Mouse (Mus musculus): ENCODE measurements around the gene Vgf. TPM values are rescaled to one million over a fixed set of nuclear protein-coding genes. Genes with fewer than 3 reads are reported as not detected.

Vgf gene
- polyA plus RNA-seq, 2 experiments: 0.04 TPM; not detected in 1

DNA sequence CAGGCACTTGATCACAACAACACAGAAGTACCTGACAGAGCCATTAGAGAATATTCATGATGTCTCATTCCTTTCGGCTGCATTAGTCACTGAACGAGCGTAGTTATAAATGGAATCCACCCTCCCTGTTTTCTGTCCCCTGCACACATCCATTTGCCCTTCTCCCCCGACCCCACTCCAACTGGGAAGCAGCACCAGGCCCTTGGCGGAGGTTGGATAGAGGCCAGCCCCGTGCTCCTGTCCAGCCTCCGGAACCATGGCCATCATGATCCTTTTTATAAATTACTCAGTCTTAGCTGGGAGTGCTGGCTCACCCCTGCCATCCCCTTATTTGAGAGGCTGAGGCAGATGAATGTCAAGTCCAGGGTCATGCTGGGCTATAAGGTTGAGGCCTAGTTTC lies 28.1 kb downstream of the Vgf start:
- Histone ChIP-seq H3K27me3 (ENCODE audit: control insufficient read depth, insufficient read depth, low read length) (no peaks in the 10 kb centered on the region; the same call in 1 of the 2 replicates), H3K9ac (replicated peaks) (no peak overlapping the region), H3K9me3 (ENCODE audit: control insufficient read depth, low read length) (no peaks in the 10 kb centered on the region), H3K36me3 (replicated peaks; ENCODE audit: control insufficient read depth, insufficient read depth, low read depth) (no peaks in the 10 kb centered on the region), H3K4me1 (replicated peaks; ENCODE audit: control insufficient read depth in 2 of 2, insufficient read depth in 2 of 2, low read length in 1 of 2) (no peaks in the 10 kb centered on the region), H3K4me3 (ENCODE audit: insufficient read depth in 1 of 2, low read depth in 2 of 2, low read length in 2 of 2) (no peak overlapping the region), H3K27ac (no peak overlapping the region), H3K4me2 (ENCODE audit: low read depth) (no peak overlapping the region)
- WGBS (ENCODE audit: insufficient replicate concordance): 65% methylated on average over 7 of the region's 7 CpGs
- no peak for ATAC-seq (ENCODE audit: insufficient read depth)
- TF ChIP-seq EP300 (IDR thresholded peaks at IDR 0.05; ENCODE audit: low read depth) (no peak), CTCF (IDR thresholded peaks at IDR 0.05; ENCODE audit: low read depth) (no peak)
- no peak for DNase-seq (ENCODE audit: low read depth in 3 of 3, low spot score in 3 of 3)

GRCm38 (mm10) chr5:137054873-137055272 lies 28.7 kb downstream of the Vgf start:
- Histone ChIP-seq H3K27ac (no peak overlapping the region), H3K4me1 (replicated peaks; ENCODE audit: control insufficient read depth in 2 of 2, insufficient read depth in 2 of 2, low read length in 1 of 2) (no peaks in the 10 kb centered on the region), H3K4me2 (ENCODE audit: low read depth) (no peak overlapping the region), H3K4me3 (ENCODE audit: insufficient read depth in 1 of 2, low read depth in 2 of 2, low read length in 2 of 2) (no peak overlapping the region), H3K27me3 (ENCODE audit: control insufficient read depth, insufficient read depth, low read length) (no peaks in the 10 kb centered on the region; the same call in 1 of the 2 replicates), H3K36me3 (replicated peaks; ENCODE audit: control insufficient read depth, insufficient read depth, low read depth) (no peaks in the 10 kb centered on the region), H3K9ac (replicated peaks) (no peak overlapping the region), H3K9me3 (ENCODE audit: control insufficient read depth, low read length) (no peaks in the 10 kb centered on the region)
- ATAC-seq (ENCODE audit: insufficient read depth): no peak
- no peak for DNase-seq (ENCODE audit: low read depth in 3 of 3, low spot score in 3 of 3)
- TF ChIP-seq CTCF (IDR thresholded peaks at IDR 0.05; ENCODE audit: low read depth) (no peak), EP300 (IDR thresholded peaks at IDR 0.05; ENCODE audit: low read depth) (no peak)
- WGBS (ENCODE audit: insufficient replicate concordance): 56% methylated on average over 5 of the region's 5 CpGs

- Histone ChIP-seq H3K4me3 (ENCODE audit: insufficient read depth in 1 of 2, low read depth in 2 of 2, low read length in 2 of 2) (no peak overlapping the region), H3K9ac (replicated peaks) (no peak overlapping the region), H3K4me1 (replicated peaks; ENCODE audit: control insufficient read depth in 2 of 2, insufficient read depth in 2 of 2, low read length in 1 of 2) (no peaks in the 10 kb centered on the region; a peak in 1 of 4 replicates), H3K4me2 (ENCODE audit: low read depth) (no peak overlapping the region), H3K27ac (no peak overlapping the region), H3K9me3 (ENCODE audit: control insufficient read depth, low read length) (no peaks in the 10 kb centered on the region), H3K36me3 (replicated peaks; ENCODE audit: control insufficient read depth, insufficient read depth, low read depth) (no peaks in the 10 kb centered on the region), H3K27me3 (ENCODE audit: control insufficient read depth, insufficient read depth, low read length) (no peaks in the 10 kb centered on the region; the same call in 1 of the 2 replicates)
- WGBS (ENCODE audit: insufficient replicate concordance): 12% methylated on average over 12 of the region's 12 CpGs
- DNase-seq (ENCODE audit: low read depth in 3 of 3, low spot score in 3 of 3) (no peak), ATAC-seq (ENCODE audit: insufficient read depth) (peak; percentile 51; the same call in 1 of the 2 replicates)
- TF ChIP-seq CTCF (IDR thresholded peaks at IDR 0.05; ENCODE audit: low read depth) (peak; percentile 65), EP300 (IDR thresholded peaks at IDR 0.05; ENCODE audit: low read depth) (no peak)
These were observed 35.8 kb downstream of the Vgf start for GRCm38 (mm10) chr5:137061809-137062481.

- WGBS (ENCODE audit: insufficient replicate concordance): 65% methylated on average over 5 of the region's 5 CpGs
- no peak for ATAC-seq (ENCODE audit: insufficient read depth)
- Histone ChIP-seq H3K27ac (no peak overlapping the region), H3K4me3 (ENCODE audit: insufficient read depth in 1 of 2, low read depth in 2 of 2, low read length in 2 of 2) (no peak overlapping the region), H3K36me3 (replicated peaks; ENCODE audit: control insufficient read depth, insufficient read depth, low read depth) (no peaks in the 10 kb centered on the region), H3K9me3 (ENCODE audit: control insufficient read depth, low read length) (no peaks in the 10 kb centered on the region), H3K4me2 (ENCODE audit: low read depth) (no peak overlapping the region), H3K27me3 (ENCODE audit: control insufficient read depth, insufficient read depth, low read length) (no peaks in the 10 kb centered on the region; the same call in 1 of the 2 replicates), H3K4me1 (replicated peaks; ENCODE audit: control insufficient read depth in 2 of 2, insufficient read depth in 2 of 2, low read length in 1 of 2) (no peaks in the 10 kb centered on the region; a peak in 1 of 4 replicates), H3K9ac (replicated peaks) (no peak overlapping the region)
- TF ChIP-seq CTCF (IDR thresholded peaks at IDR 0.05; ENCODE audit: low read depth) (no peak), EP300 (IDR thresholded peaks at IDR 0.05; ENCODE audit: low read depth) (no peak)
- no peak for DNase-seq (ENCODE audit: low read depth in 3 of 3, low spot score in 3 of 3)
These were observed 36.4 kb downstream of the Vgf start for GRCm38 (mm10) chr5:137062601-137063000.

- H3K27ac ChIP-seq: no peak overlapping the region
- ATAC-seq (ENCODE audit: insufficient read depth): no peak
- no peak overlapping the region for H3K4me2 ChIP-seq (ENCODE audit: low read depth)
- 58% methylated on average over 6 of the region's 6 CpGs for WGBS (ENCODE audit: insufficient replicate concordance)
- TF ChIP-seq CTCF (IDR thresholded peaks at IDR 0.05; ENCODE audit: low read depth) (no peak), EP300 (IDR thresholded peaks at IDR 0.05; ENCODE audit: low read depth) (no peak)
- no peaks in the 10 kb centered on the region for H3K36me3 ChIP-seq (replicated peaks; ENCODE audit: control insufficient read depth, insufficient read depth, low read depth)
- H3K4me1 ChIP-seq (replicated peaks; ENCODE audit: control insufficient read depth in 2 of 2, insufficient read depth in 2 of 2, low read length in 1 of 2): no peaks in the 10 kb centered on the region; a peak in 1 of 4 replicates
- DNase-seq (ENCODE audit: low read depth in 3 of 3, low spot score in 3 of 3): no peak
- no peaks in the 10 kb centered on the region for H3K9me3 ChIP-seq (ENCODE audit: control insufficient read depth, low read length)
- H3K4me3 ChIP-seq (ENCODE audit: insufficient read depth in 1 of 2, low read depth in 2 of 2, low read length in 2 of 2): no peak overlapping the region
- no peaks in the 10 kb centered on the region; the same call in 1 of the 2 replicates for H3K27me3 ChIP-seq (ENCODE audit: control insufficient read depth, insufficient read depth, low read length)
- no peak overlapping the region for H3K9ac ChIP-seq (replicated peaks)
These were observed 39.3 kb downstream of the Vgf start for GRCm38 (mm10) chr5:137065454-137065853.
